Comparison of ENCODE assay signal across 9 mouse cellular contexts in genomic region chr3:79145407-79146055, GRCm38 (mm10).
DNase-seq lines count a peak whose midpoint lies in the region; ATAC-seq and TF ChIP-seq lines count a peak whose summit lies in the region.
"Had no signal": no experiment of that assay in that cellular context is flagged by ENCODE, and none has a peak within 500 bp of the region (broad histone marks: within the 10 kb centered on the region; RNA-seq: fewer than 3 reads in every experiment).

No protein-coding gene starts in this region.

- 9% methylated on average over 10 of the region's 10 CpGs for WGBS in hindbrain, embryonic 14.5 days
- WGBS in neural tube, embryonic 15.5 days: 12% methylated on average over 10 of the region's 10 CpGs

- no peaks in the 10 kb centered on the region for H3K27me3 ChIP-seq in hindbrain, embryonic 14.5 days (ENCODE audit: control insufficient read depth, insufficient read depth, low read length)
- H3K27me3 ChIP-seq in neural tube, embryonic 15.5 days (replicated peaks): no peaks in the 10 kb centered on the region

- no peak for TF ChIP-seq CTCF in gastrocnemius, adult 2 months (IDR thresholded peaks at IDR 0.05)

- no peaks in the 10 kb centered on the region for H3K36me3 ChIP-seq in hindbrain, embryonic 14.5 days (replicated peaks; ENCODE audit: control insufficient read depth, insufficient read depth)
- H3K36me3 ChIP-seq in neural tube, embryonic 15.5 days: no peaks in the 10 kb centered on the region

- H3K9ac ChIP-seq in hindbrain, embryonic 14.5 days: peak overlapping the region; percentile 62
- peak overlapping the region; percentile 70 for H3K9ac ChIP-seq in neural tube, embryonic 15.5 days (replicated peaks)

- DNase-seq in gastrocnemius, adult 2 months: no peak
- no peak for DNase-seq in gastrocnemius, adult 8-10 months (ENCODE audit: low spot score in 2 of 2)
- DNase-seq in right cerebral cortex, postnatal 10 days (ENCODE audit: low spot score in 2 of 2): peak; percentile 56 to 66
- no peak for DNase-seq in right cerebral cortex, postnatal 25 days
- DNase-seq in hindbrain, embryonic 14.5 days (ENCODE audit: low spot score): peak; percentile 71
- DNase-seq in adrenal gland, adult (ENCODE audit: inconsistent age in 2 of 2, low spot score in 1 of 2): no peak
- DNase-seq in urinary bladder, postnatal 14 days (ENCODE audit: low spot score): no peak

- intact Hi-C loops in gastrocnemius, adult 2 months (cut with DNase I): no loop called here

- H3K27ac ChIP-seq in gastrocnemius, adult 2 months: peak overlapping the region; percentile 89
- peak overlapping the region; percentile 93 for H3K27ac ChIP-seq in hindbrain, embryonic 14.5 days
- H3K27ac ChIP-seq in neural tube, embryonic 15.5 days (replicated peaks): peak overlapping the region; percentile 94
- H3K27ac ChIP-seq: macrophage had no signal

- no peaks in the 10 kb centered on the region for H3K9me3 ChIP-seq in hindbrain, embryonic 14.5 days (ENCODE audit: control insufficient read depth, low read length)
- no peaks in the 10 kb centered on the region for H3K9me3 ChIP-seq in neural tube, embryonic 15.5 days (replicated peaks)

- H3K4me2 ChIP-seq in hindbrain, embryonic 14.5 days (replicated peaks): peak overlapping the region; percentile 58
- H3K4me2 ChIP-seq in neural tube, embryonic 15.5 days: peak overlapping the region; percentile 58

- H3K4me3 ChIP-seq in gastrocnemius, adult 2 months: peak overlapping the region; percentile 75
- H3K4me3 ChIP-seq in hindbrain, embryonic 14.5 days (replicated peaks; ENCODE audit: low read length): peak overlapping the region; percentile 35
- H3K4me3 ChIP-seq in neural tube, embryonic 15.5 days (replicated peaks): peak overlapping the region; percentile 52

- H3K4me1 ChIP-seq in hindbrain, embryonic 14.5 days (replicated peaks; ENCODE audit: control insufficient read depth, insufficient read depth, low read length): peaks cover 26% of the 10 kb centered on the region
- H3K4me1 ChIP-seq in neural tube, embryonic 15.5 days: peaks cover 52% of the 10 kb centered on the region

- ATAC-seq in hindbrain, embryonic 14.5 days (ENCODE audit: low FRiP score): peak; percentile 85
- ATAC-seq in neural tube, embryonic 15.5 days (ENCODE audit: low FRiP score): peak; percentile 76

Comparison
In these comparisons a context has a peak if more than half of its experiments do, and no peak if none do; other contexts are left out.
1. DNase-seq: peak in right cerebral cortex, postnatal 10 days (2 of 2) and hindbrain, embryonic 14.5 days (single experiment); none in gastrocnemius, adult 2 months (single experiment), gastrocnemius, adult 8-10 months (0 of 2), right cerebral cortex, postnatal 25 days (single experiment), adrenal gland, adult (0 of 2) and urinary bladder, postnatal 14 days (single experiment).
2. Peak in every context shown above with its lines, with median percentiles within 50 percentile points of each other: H3K27ac ChIP-seq and H3K4me3 ChIP-seq.